Mouse (Mus musculus): Measurements from ENCODE around the gene Crot.

DNA sequence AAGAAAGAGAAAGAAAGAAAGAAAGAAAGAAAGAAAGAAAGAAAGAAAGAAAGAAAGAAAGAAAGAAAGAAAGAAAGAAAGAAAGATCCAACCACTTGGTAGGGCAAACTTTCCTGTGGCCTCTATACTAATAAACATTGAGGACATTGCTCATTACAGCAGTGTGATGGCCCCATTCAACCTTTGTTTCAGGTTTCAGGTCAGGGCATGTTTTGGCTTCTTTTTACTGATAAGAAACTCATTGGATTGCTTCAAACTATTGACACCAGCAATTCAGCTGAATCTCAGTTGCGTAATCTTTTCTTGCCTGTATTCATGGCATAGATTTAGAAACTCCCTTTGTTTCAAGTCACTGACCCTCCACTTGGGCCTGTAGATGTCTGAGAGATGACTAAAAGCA lies 13.0 kb upstream of the Crot start:
- no peak for TF ChIP-seq CTCF (IDR thresholded peaks at IDR 0.05; ENCODE audit: extremely low read depth, insufficient read depth, low read length)
- TF ChIP-seq POLR2A (IDR thresholded peaks at IDR 0.05; ENCODE audit: extremely low read depth, insufficient read depth, low read length) = no peak

All from cortical plate, adult 2 months (tissue).